Mouse (Mus musculus) neural tube, embryonic 12.5 days (tissue): ENCODE measurements around the gene Dok5. TPM values are rescaled to one million over a fixed set of nuclear protein-coding genes. Genes with fewer than 3 reads are reported as not detected.

Experiments used
- ATAC-seq: fragments of 200-750 bp; cut with Nextera tagmentation; 2 replicates; pipeline ENCODE4 v1.8.0; 2017; ENCODE audit warnings: low read depth, mild to moderate bottlenecking, moderate TSS enrichment, moderate library complexity; ENCODE audit not compliant: low FRiP score
- H3K27ac ChIP-seq: fragments of 300-500 bp; sonication (generic); 2 replicates; pipeline ENCODE4 v1.5.1; 2016
- H3K27me3 ChIP-seq: fragments of 300-500 bp; sonication (generic); replicated peaks from 2 replicates; pipeline ENCODE4 v1.6.1; 2016; ENCODE audit warnings: mild to moderate bottlenecking
- H3K36me3 ChIP-seq: fragments of 300-500 bp; sonication (generic); 2 replicates; pipeline ENCODE4 v1.6.1; 2016; ENCODE audit warnings: mild to moderate bottlenecking
- H3K4me1 ChIP-seq: fragments of 300-500 bp; sonication (generic); 2 replicates; pipeline ENCODE4 v1.6.1; 2016
- H3K4me2 ChIP-seq: fragments of 300-500 bp; sonication (generic); replicated peaks from 2 replicates; pipeline ENCODE4 v1.6.1; 2016; ENCODE audit warnings: mild to moderate bottlenecking
- H3K4me3 ChIP-seq: fragments of 300-500 bp; sonication (generic); 2 replicates; pipeline ENCODE4 v1.5.1; 2016
- H3K9ac ChIP-seq: fragments of 300-500 bp; sonication (generic); 2 replicates; pipeline ENCODE4 v1.6.1; 2016; ENCODE audit warnings: mild to moderate bottlenecking
- H3K9me3 ChIP-seq: fragments of 300-500 bp; sonication (generic); 2 replicates; pipeline ENCODE4 v1.6.1; 2016; ENCODE audit warnings: mild to moderate bottlenecking
- WGBS: fragments of 180-500 bp; shearing (Covaris S2); methylation state at CpG from one replicate; pipeline ENCODE4 v1.1.7; 2016; 5-methylcytosine and 5-hydroxymethylcytosine counted together
- polyA plus RNA-seq: library from polyadenylated mRNA; unstranded; fragments of >200 nt; fragmentation: Nextera tagmentation; extraction: Ambion mirVana; gene quantifications from 2 replicates; pipeline ENCODE4 v1.2.1, GENCODE M21; 2016

The Dok5 gene
- polyA plus RNA-seq, 1 experiment from 2014 or later, result 37.5 TPM

- Histone ChIP-seq H3K4me2 (no peak overlapping the region), H3K4me1 (no peaks in the 10 kb centered on the region), H3K9ac (no peak overlapping the region), H3K4me3 (no peak overlapping the region), H3K27ac (no peak overlapping the region), H3K36me3 (no peaks in the 10 kb centered on the region), H3K27me3 (no peaks in the 10 kb centered on the region), H3K9me3 (no peaks in the 10 kb centered on the region)
- 0% methylated on average over 4 of the region's 4 CpGs for WGBS
- peak; percentile 69 for ATAC-seq
Observed at GRCm38 (mm10) chr2:170877515-170877914, 145.9 kb downstream of the Dok5 start.

- WGBS, result 64% methylated on average over 5 of the region's 5 CpGs
- Histone ChIP-seq H3K36me3 (no peaks in the 10 kb centered on the region), H3K9ac (no peak overlapping the region), H3K4me3 (no peak overlapping the region), H3K4me1 (no peaks in the 10 kb centered on the region), H3K27me3 (no peaks in the 10 kb centered on the region), H3K9me3 (no peaks in the 10 kb centered on the region), H3K27ac (no peak overlapping the region), H3K4me2 (no peak overlapping the region)
- peak; percentile 48; the same call in 1 of the 2 replicates for ATAC-seq
Observed at GRCm38 (mm10) chr2:170877936-170878335, 146.3 kb downstream of the Dok5 start.

GRCm38 (mm10) chr2:170884209-170884801 is 152.7 kb downstream of the Dok5 start:
- ATAC-seq, result no peak
- Histone ChIP-seq H3K4me1 (no peaks in the 10 kb centered on the region), H3K9ac (no peak overlapping the region), H3K27me3 (no peaks in the 10 kb centered on the region), H3K36me3 (no peaks in the 10 kb centered on the region), H3K27ac (no peak overlapping the region), H3K4me2 (no peak overlapping the region), H3K9me3 (no peaks in the 10 kb centered on the region), H3K4me3 (no peak overlapping the region)
- WGBS, result 75% methylated on average over 4 of the region's 4 CpGs

- Histone ChIP-seq H3K4me3 (no peak overlapping the region), H3K4me1 (no peaks in the 10 kb centered on the region), H3K4me2 (no peak overlapping the region), H3K36me3 (no peaks in the 10 kb centered on the region), H3K9me3 (no peaks in the 10 kb centered on the region), H3K27me3 (no peaks in the 10 kb centered on the region), H3K27ac (no peak overlapping the region), H3K9ac (no peak overlapping the region)
- 67% methylated on average over 9 of the region's 9 CpGs for WGBS
- no peak for ATAC-seq
Observed at GRCm38 (mm10) chr2:170887984-170888383, 156.4 kb downstream of the Dok5 start.

GRCm38 (mm10) chr2:170895096-170895495 is 163.5 kb downstream of the Dok5 start:
- Histone ChIP-seq H3K4me2 (no peak overlapping the region), H3K4me3 (no peak overlapping the region), H3K27me3 (no peaks in the 10 kb centered on the region), H3K9ac (no peak overlapping the region), H3K4me1 (no peaks in the 10 kb centered on the region), H3K36me3 (no peaks in the 10 kb centered on the region), H3K27ac (no peak overlapping the region), H3K9me3 (no peaks in the 10 kb centered on the region)
- 75% methylated on average over 8 of the region's 8 CpGs for WGBS
- ATAC-seq, result no peak

GRCm38 (mm10) chr2:170902204-170903028 is 170.8 kb downstream of the Dok5 start:
- Histone ChIP-seq H3K9me3 (no peaks in the 10 kb centered on the region), H3K4me3 (no peak overlapping the region), H3K9ac (no peak overlapping the region), H3K36me3 (no peaks in the 10 kb centered on the region), H3K4me2 (no peak overlapping the region), H3K4me1 (peaks cover 3% of the 10 kb centered on the region; the same call in 1 of the 2 replicates), H3K27ac (no peak overlapping the region), H3K27me3 (no peaks in the 10 kb centered on the region)
- no peak for ATAC-seq
- 43% methylated on average over 13 of the region's 13 CpGs for WGBS

- ATAC-seq, result no peak
- Histone ChIP-seq H3K36me3 (no peaks in the 10 kb centered on the region), H3K27ac (no peak overlapping the region), H3K27me3 (no peaks in the 10 kb centered on the region), H3K4me1 (peaks cover 3% of the 10 kb centered on the region; the same call in 1 of the 2 replicates), H3K4me3 (no peak overlapping the region), H3K9ac (no peak overlapping the region), H3K4me2 (no peak overlapping the region), H3K9me3 (no peaks in the 10 kb centered on the region)
- WGBS, result 81% methylated on average over 7 of the region's 7 CpGs
Observed at GRCm38 (mm10) chr2:170903029-170903306, 171.4 kb downstream of the Dok5 start.

- H3K4me3 ChIP-seq, result no peak overlapping the region
- WGBS, result 93% methylated on average over 9 of the region's 9 CpGs
- H3K4me2 ChIP-seq, result no peak overlapping the region
- no peak overlapping the region for H3K9ac ChIP-seq
- H3K9me3 ChIP-seq, result no peaks in the 10 kb centered on the region
- peaks cover 3% of the 10 kb centered on the region; the same call in 1 of the 2 replicates for H3K4me1 ChIP-seq
- ATAC-seq, result no peak
- H3K27me3 ChIP-seq, result no peaks in the 10 kb centered on the region
- no peak overlapping the region for H3K27ac ChIP-seq
- H3K36me3 ChIP-seq, result no peaks in the 10 kb centered on the region
Observed at GRCm38 (mm10) chr2:170903367-170903766, 171.8 kb downstream of the Dok5 start.

- no peak overlapping the region for H3K4me3 ChIP-seq
- H3K27me3 ChIP-seq, result no peaks in the 10 kb centered on the region
- no peak for ATAC-seq
- no peak overlapping the region for H3K9ac ChIP-seq
- H3K9me3 ChIP-seq, result no peaks in the 10 kb centered on the region
- no peak overlapping the region for H3K4me2 ChIP-seq
- H3K27ac ChIP-seq, result no peak overlapping the region
- no peaks in the 10 kb centered on the region for H3K36me3 ChIP-seq
- WGBS, result 48% methylated on average over 13 of the region's 13 CpGs
- H3K4me1 ChIP-seq, result 0 out of 2 replicates have a peak, but pooled peaks cover 4% of the 10 kb centered on the region
Observed at GRCm38 (mm10) chr2:170912589-170913223, 181.1 kb downstream of the Dok5 start.

- Histone ChIP-seq H3K4me3 (no peak overlapping the region), H3K9me3 (no peaks in the 10 kb centered on the region), H3K27ac (no peak overlapping the region), H3K4me2 (no peak overlapping the region), H3K9ac (no peak overlapping the region), H3K4me1 (0 out of 2 replicates have a peak, but pooled peaks cover 4% of the 10 kb centered on the region), H3K36me3 (no peaks in the 10 kb centered on the region), H3K27me3 (no peaks in the 10 kb centered on the region)
- no peak for ATAC-seq
- WGBS, result 82% methylated on average over 11 of the region's 11 CpGs
Observed at GRCm38 (mm10) chr2:170913863-170914262, 182.3 kb downstream of the Dok5 start.

GRCm38 (mm10) chr2:170915646-170916045 is 184.0 kb downstream of the Dok5 start:
- Histone ChIP-seq H3K9ac (no peak overlapping the region), H3K4me3 (no peak overlapping the region), H3K4me2 (no peak overlapping the region), H3K4me1 (0 out of 2 replicates have a peak, but pooled peaks cover 4% of the 10 kb centered on the region), H3K27ac (no peak overlapping the region), H3K27me3 (no peaks in the 10 kb centered on the region), H3K9me3 (no peaks in the 10 kb centered on the region), H3K36me3 (no peaks in the 10 kb centered on the region)
- no peak for ATAC-seq
- whole genome bisulfite sequencing, result 89% methylated on average over 8 of the region's 8 CpGs

GRCm38 (mm10) chr2:170922260-170922659 is 190.7 kb downstream of the Dok5 start:
- Histone ChIP-seq H3K9ac (no peak overlapping the region), H3K27ac (no peak overlapping the region), H3K9me3 (no peaks in the 10 kb centered on the region), H3K4me1 (no peaks in the 10 kb centered on the region), H3K4me3 (no peak overlapping the region), H3K36me3 (no peaks in the 10 kb centered on the region), H3K27me3 (no peaks in the 10 kb centered on the region), H3K4me2 (no peak overlapping the region)
- 33% methylated on average over 3 of the region's 3 CpGs for WGBS
- no peak for ATAC-seq
